Mouse (Mus musculus) cerebellum, postnatal 4 days (tissue): ENCODE results near the gene Il25.
"Not testable (repeated sequence)": the region's sequence is repeated elsewhere in the genome, so short reads cannot be mapped to it uniquely, and the experiment has no call there.

Experiments used
- DNase-seq, 2 experiments: peaks; one replicate each; pipeline ENCODE4 v3.0.0; 2022; ENCODE audit warnings: low spot score in 2 of 2, mixed read lengths in 1 of 2

The Il25 gene

DNA sequence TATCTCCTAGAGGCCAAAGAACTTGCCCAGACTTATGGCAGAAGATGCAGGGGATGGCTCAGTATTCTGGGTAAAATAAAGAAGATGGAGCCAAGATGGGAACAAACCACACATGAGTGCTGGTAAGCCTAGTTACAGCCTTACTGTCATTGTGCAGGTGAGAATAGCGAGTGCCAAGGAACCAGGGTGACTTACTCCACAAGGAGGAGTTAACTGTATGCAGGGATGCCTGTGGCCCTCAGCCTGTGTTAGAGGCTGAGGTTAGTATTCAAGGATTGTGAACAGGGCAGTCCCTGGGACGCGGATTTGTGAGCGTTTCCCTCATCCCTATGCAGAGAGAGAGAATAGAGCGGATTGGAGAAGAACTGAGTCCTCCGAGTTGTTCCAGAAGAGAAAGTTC, 19.1 kb downstream of the Il25 start:
- DNase-seq: no peak

GRCm38 (mm10) chr14:54953664-54954206, 21.2 kb downstream of the Il25 start:
- DNase-seq: no peak

GRCm38 (mm10) chr14:54954474-54954873, 22.0 kb downstream of the Il25 start:
- no peak for DNase-seq

DNA sequence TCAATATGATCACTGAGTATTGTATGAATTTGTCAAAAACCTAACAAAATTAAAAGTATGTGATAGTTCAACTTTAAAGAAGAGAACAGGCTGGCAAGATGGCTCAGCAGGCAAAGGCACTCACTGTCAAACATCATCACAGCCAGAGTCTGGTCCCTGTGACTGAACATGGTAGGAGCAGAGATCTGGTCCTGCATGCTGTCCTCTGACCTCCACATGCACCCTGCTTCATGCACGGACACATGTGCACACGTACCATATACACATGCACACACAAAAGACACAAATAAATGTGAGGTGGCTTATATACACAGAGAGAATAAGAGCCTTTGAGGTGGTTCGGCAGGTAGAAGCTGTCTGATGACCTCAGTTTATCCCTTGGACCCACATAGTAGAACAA, 23.0 kb downstream of the Il25 start:
- no peak for DNase-seq

- DNase-seq: no peak
These were observed 24.0 kb downstream of the Il25 start for GRCm38 (mm10) chr14:54956533-54956932.

GRCm38 (mm10) chr14:54958503-54958902, 26.0 kb downstream of the Il25 start:
- no peak for DNase-seq

GRCm38 (mm10) chr14:54959197-54959596, 26.7 kb downstream of the Il25 start:
- no peak for DNase-seq

- DNase-seq: not testable (repeated sequence)
These were observed 27.5 kb downstream of the Il25 start for GRCm38 (mm10) chr14:54959853-54960613.

- DNase-seq: no peak
These were observed 28.3 kb downstream of the Il25 start for GRCm38 (mm10) chr14:54960769-54961168.

DNA sequence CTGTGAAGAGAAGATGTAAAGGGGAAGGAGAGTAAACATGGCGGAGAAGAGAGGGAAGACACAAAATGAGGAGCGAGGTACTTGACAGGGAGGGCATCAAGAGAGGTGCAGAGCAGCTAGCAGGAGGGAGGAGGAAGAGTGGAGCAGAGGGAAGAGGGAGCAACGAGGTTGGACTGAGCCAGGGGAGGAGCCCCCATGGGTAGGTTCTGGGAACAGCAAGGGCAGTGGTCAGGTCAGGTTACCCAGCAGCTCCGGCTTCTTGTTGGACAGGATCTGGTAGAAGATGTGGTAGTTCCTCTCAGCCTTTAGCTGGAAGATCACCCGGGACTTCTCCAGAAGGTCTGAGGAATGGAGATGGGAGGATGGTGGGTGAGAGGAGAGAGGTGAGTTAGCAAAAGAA, 29.0 kb downstream of the Il25 start:
- no peak for DNase-seq

DNA sequence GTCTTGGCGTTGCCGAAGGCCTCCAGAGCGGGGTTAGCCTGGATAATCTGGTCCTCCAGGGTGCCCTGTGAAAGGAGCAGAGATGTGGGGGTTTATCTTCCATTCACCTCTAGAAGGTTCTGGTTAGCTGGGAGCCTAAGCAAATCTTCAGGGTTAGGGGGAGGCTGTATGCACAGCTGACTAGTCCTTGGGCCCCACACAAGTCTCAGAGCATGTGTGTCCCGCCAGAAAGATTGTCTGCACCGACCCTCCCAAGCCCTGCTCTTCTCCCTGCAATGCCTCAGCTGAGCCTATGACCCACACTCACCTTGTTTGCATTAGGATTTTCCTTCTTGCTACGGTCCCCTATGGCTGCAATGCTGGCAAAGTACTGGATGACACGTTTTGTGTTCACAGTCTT, 30.2 kb downstream of the Il25 start:
- no peak for DNase-seq

GRCm38 (mm10) chr14:54963727-54964126, 31.2 kb downstream of the Il25 start:
- no peak for DNase-seq

- no peak for DNase-seq
These were observed 32.5 kb downstream of the Il25 start for GRCm38 (mm10) chr14:54965044-54965443.

- no peak for DNase-seq
These were observed 33.1 kb downstream of the Il25 start for GRCm38 (mm10) chr14:54965631-54966030.

- no peak for DNase-seq
These were observed 34.0 kb downstream of the Il25 start, which contains the start of gene Myh6 for GRCm38 (mm10) chr14:54966320-54966977. Gene Myh6, minus strand, starts transcription at chr14:54966927.

GRCm38 (mm10) chr14:54967874-54968273, 35.4 kb downstream of the Il25 start:
- DNase-seq: no peak

DNA sequence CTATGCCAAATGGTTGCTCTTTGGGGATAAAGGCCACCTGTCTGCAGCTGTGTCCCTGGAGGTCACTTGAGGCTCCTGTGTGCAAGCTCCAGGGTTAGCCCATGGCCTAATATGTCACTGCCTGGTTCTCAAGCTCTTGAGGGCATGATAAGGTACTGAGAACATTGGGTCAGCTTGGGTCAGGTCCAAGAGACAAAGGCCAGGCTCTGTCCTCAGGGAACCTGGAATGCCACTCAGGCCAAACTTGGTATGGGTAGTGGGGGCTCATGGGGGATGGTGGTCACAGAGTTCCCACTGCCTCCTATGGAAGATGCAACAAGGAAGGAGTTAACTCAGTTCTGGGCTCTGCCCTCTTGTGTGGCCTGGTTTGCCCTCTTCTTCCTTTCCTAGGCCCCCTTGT, 35.8 kb downstream of the Il25 start:
- no peak for DNase-seq

GRCm38 (mm10) chr14:54972786-54973185, 40.3 kb downstream of the Il25 start:
- DNase-seq: not testable (repeated sequence)

- no peak for DNase-seq
These were observed 41.7 kb downstream of the Il25 start for GRCm38 (mm10) chr14:54974068-54974791.

DNA sequence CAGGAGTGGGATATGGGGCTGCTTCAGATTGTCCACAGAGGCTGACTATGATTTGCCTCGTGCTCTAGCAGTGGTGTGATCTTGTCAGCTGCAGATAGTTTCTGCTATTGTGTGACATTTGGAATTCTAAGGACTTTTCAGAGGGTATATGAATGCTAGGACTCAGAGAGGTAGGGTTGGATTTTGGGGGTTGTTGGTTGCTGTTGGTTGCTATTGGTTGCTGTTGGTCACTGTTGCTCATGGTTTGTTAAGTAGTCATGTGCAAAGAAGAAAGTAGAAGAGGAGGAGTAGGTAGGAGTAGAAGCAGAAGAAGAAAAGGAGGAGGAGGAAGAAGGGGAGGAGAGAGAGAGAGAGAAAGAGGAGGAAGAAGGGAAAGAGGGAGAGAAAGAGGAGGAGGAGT, 44.1 kb downstream of the Il25 start, which contains the start of gene Gm17428:
TSS of gene Gm17428 (plus strand) at position 301 of the 400 bp plus-strand sequence.
- DNase-seq: no peak

DNA sequence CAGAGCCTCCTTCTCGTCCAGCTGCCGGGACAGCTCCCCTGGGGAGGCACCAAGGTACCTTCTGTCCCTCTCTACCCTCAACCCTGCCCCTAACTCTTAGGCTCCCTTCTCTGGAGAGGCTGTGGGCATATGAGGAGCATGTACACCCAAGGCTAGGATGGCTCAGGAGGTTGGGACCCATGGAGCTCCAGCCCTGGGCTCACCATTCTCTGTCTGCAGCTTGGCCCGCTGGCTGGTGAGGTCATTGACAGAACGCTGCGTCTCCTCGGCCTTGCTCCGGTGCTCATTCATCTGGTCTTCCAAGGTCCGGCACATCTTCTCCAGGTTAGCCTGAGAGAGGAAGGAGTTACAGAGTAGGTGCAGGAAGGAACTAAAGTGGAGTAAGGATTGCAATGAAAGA, 46.2 kb downstream of the Il25 start:
- no peak for DNase-seq

DNA sequence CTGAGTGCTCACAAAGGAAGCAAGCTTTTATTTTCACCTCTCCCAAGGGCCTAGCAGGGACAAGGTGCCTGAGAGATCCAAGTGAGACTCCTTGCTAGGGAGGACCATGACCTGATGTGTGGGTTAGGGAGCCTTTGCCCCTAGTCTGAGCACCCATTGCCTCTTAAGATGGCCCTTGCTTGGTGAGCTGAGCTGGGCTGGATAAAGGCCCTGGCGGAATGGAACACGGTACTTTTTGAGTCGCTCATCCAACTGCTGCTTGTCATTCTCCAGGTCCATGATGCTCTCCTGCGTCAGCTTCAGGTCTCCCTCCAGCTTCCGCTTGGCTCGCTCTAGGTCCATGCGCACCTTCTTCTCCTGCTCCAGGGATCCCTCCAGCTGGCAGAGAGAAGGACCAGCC, 49.4 kb downstream of the Il25 start:
- no peak for DNase-seq
